8 mouse cellular contexts compared by ENCODE assay signal in genomic region chr1:131962606-131963084, GRCm38 (mm10). TPM values are rescaled to one million over a fixed set of nuclear protein-coding genes. Genes with fewer than 3 reads are reported as not detected.
DNase-seq lines count a peak whose midpoint lies in the region; ATAC-seq and TF ChIP-seq lines count a peak whose summit lies in the region.

Gene Slc45a3, plus strand, starts transcription at chr1:131962967.

- no peaks in the 10 kb centered on the region for H3K9me3 ChIP-seq in forebrain, embryonic 12.5 days
- no peaks in the 10 kb centered on the region for H3K9me3 ChIP-seq in intestine, embryonic 15.5 days
- H3K9me3 ChIP-seq in liver, embryonic 16.5 days (replicated peaks; ENCODE audit: control insufficient read depth, low read length), result no peaks in the 10 kb centered on the region

- H3K4me1 ChIP-seq in cerebellum, adult 2 months (ENCODE audit: control insufficient read depth, insufficient read depth, low read length), result no peaks in the 10 kb centered on the region
- peaks cover 48% of the 10 kb centered on the region for H3K4me1 ChIP-seq in forebrain, embryonic 12.5 days
- peaks cover 14% of the 10 kb centered on the region for H3K4me1 ChIP-seq in intestine, embryonic 15.5 days (replicated peaks)
- peaks cover 3% of the 10 kb centered on the region; the same call in 1 of the 2 replicates for H3K4me1 ChIP-seq in liver, embryonic 16.5 days (ENCODE audit: control insufficient read depth, low read depth, low read length)
- peaks cover 12% of the 10 kb centered on the region for H3K4me1 ChIP-seq in small intestine, adult 2 months (ENCODE audit: control insufficient read depth, insufficient read depth, insufficient read length, low read length)

- H3K4me3 ChIP-seq in cerebellum, adult 2 months (replicated peaks; ENCODE audit: insufficient read depth, low read depth, low read length), result peak within 1 kb of the TSS; percentile 46
- peak within 1 kb of the TSS; percentile 90 for H3K4me3 ChIP-seq in forebrain, embryonic 12.5 days (replicated peaks)
- H3K4me3 ChIP-seq in intestine, embryonic 15.5 days (replicated peaks), result peak within 1 kb of the TSS; percentile 76
- peak within 1 kb of the TSS; percentile 64 for H3K4me3 ChIP-seq in liver, embryonic 16.5 days (ENCODE audit: low read depth, low read length)
- H3K4me3 ChIP-seq in small intestine, adult 2 months (ENCODE audit: low read depth, low read length), result peak within 1 kb of the TSS; percentile 76

- no peaks in the 10 kb centered on the region for H3K36me3 ChIP-seq in forebrain, embryonic 12.5 days (replicated peaks)
- H3K36me3 ChIP-seq in intestine, embryonic 15.5 days, result no peaks in the 10 kb centered on the region
- no peaks in the 10 kb centered on the region for H3K36me3 ChIP-seq in liver, embryonic 16.5 days (ENCODE audit: control insufficient read depth, insufficient read depth)
- H3K36me3 ChIP-seq in small intestine, adult 2 months (ENCODE audit: control insufficient read depth, insufficient read depth, low read length), result no peaks in the 10 kb centered on the region

- TF ChIP-seq CTCF in cerebellum, adult 2 months (IDR thresholded peaks at IDR 0.05; ENCODE audit: borderline replicate concordance, insufficient read depth, low read depth, low read length), result no peak
- TF ChIP-seq CTCF in small intestine, adult 2 months (IDR thresholded peaks at IDR 0.05; ENCODE audit: extremely low read depth, insufficient read length, insufficient replicate concordance, low read depth, low read length), result no peak

- peak within 1 kb of the TSS; percentile 98 for H3K4me2 ChIP-seq in forebrain, embryonic 12.5 days
- H3K4me2 ChIP-seq in intestine, embryonic 15.5 days (replicated peaks), result peak within 1 kb of the TSS; percentile 100
- H3K4me2 ChIP-seq in liver, embryonic 16.5 days (ENCODE audit: low read depth, low read length), result peak within 1 kb of the TSS; percentile 70

- no peak for TF ChIP-seq POLR2A in cerebellum, adult 2 months (IDR thresholded peaks at IDR 0.05; ENCODE audit: borderline replicate concordance, insufficient read depth, low read length)
- TF ChIP-seq POLR2A in small intestine, adult 2 months (IDR thresholded peaks at IDR 0.05; ENCODE audit: low read depth, low read length), result no peak

- 1% methylated on average over 33 of the region's 35 CpGs for WGBS in cerebellum, adult 2 months
- WGBS in forebrain, embryonic 12.5 days, result under 1% methylated on average over 35 of the region's 35 CpGs
- under 1% methylated on average over 32 of the region's 35 CpGs for WGBS in intestine, embryonic 15.5 days
- WGBS in liver, embryonic 16.5 days (ENCODE audit: insufficient replicate concordance), result 1% methylated on average over 29 of the region's 35 CpGs
- under 1% methylated on average over 35 of the region's 35 CpGs for WGBS in small intestine, adult 2 months

- peak within 1 kb of the TSS; percentile 85 for H3K9ac ChIP-seq in forebrain, embryonic 12.5 days
- H3K9ac ChIP-seq in intestine, embryonic 15.5 days, result peak within 1 kb of the TSS; percentile 54
- H3K9ac ChIP-seq in liver, embryonic 16.5 days (ENCODE audit: low read depth, low read length), result peak within 1 kb of the TSS; percentile 55

- peak; percentile 67 for ATAC-seq in forebrain, embryonic 12.5 days (ENCODE audit: low FRiP score)
- peak; percentile 78 for ATAC-seq in intestine, embryonic 15.5 days
- ATAC-seq in liver, embryonic 16.5 days (ENCODE audit: low read depth), result peak; percentile 62

- no peak within 1 kb of the TSS for H3K27ac ChIP-seq in cerebellum, adult 2 months (ENCODE audit: insufficient read depth, low read length)
- H3K27ac ChIP-seq in forebrain, embryonic 12.5 days, result no peak within 1 kb of the TSS
- no peak within 1 kb of the TSS for H3K27ac ChIP-seq in intestine, embryonic 15.5 days
- H3K27ac ChIP-seq in liver, embryonic 16.5 days (ENCODE audit: low read length), result no peak within 1 kb of the TSS
- no peak within 1 kb of the TSS for H3K27ac ChIP-seq in small intestine, adult 2 months (ENCODE audit: insufficient read depth, low read depth, low read length)

- DNase-seq in cerebellum, adult 2 months, result no peak
- no peak for DNase-seq in cerebellum, adult 18-20 months
- peak; percentile 80 for DNase-seq in R1 (ENCODE audit: low read depth, low spot score)
- no peak for DNase-seq in cerebellum, postnatal 14 days

- H3K27me3 ChIP-seq in cerebellum, adult 2 months (ENCODE audit: control insufficient read depth, insufficient read depth, low read length), result peaks cover 1% of the 10 kb centered on the region; the same call in 1 of the 2 replicates
- H3K27me3 ChIP-seq in forebrain, embryonic 12.5 days, result peaks cover 53% of the 10 kb centered on the region
- H3K27me3 ChIP-seq in intestine, embryonic 15.5 days (replicated peaks), result peaks cover 34% of the 10 kb centered on the region
- H3K27me3 ChIP-seq in liver, embryonic 16.5 days (ENCODE audit: control insufficient read depth, insufficient read depth, low read depth, low read length), result peaks cover 32% of the 10 kb centered on the region
- H3K27me3 ChIP-seq in small intestine, adult 2 months (ENCODE audit: control insufficient read depth, insufficient read depth, low read length), result peaks cover 21% of the 10 kb centered on the region

RNA-seq across cellular contexts. Expression of gene Slc45a3, which starts in this region (rescaled TPM):
- polyA plus RNA-seq in cerebellum, adult 2 months (2012; rRNA removed), result 4.3 and 4.5 TPM in 2 replicates
- 4.9 and 6.4 TPM in 2 replicates for polyA plus RNA-seq in forebrain, embryonic 12.5 days (2016; fragmentation: Nextera tagmentation; extraction: Ambion mirVana)
- 2.8 and 3.6 TPM in 2 replicates for polyA plus RNA-seq in intestine, embryonic 15.5 days (2015; fragmentation: Nextera tagmentation; extraction: Ambion mirVana)
- 3.0 and 3.2 TPM in 2 replicates for polyA plus RNA-seq in liver, embryonic 16.5 days (2015; fragmentation: Nextera tagmentation; extraction: Ambion mirVana)
- 2.1 and 10.7 TPM in 2 replicates for polyA plus RNA-seq in small intestine, adult 2 months (2012; rRNA removed)
